Mouse (Mus musculus): ENCODE data around the gene St7l. TPM values are rescaled to one million over a fixed set of nuclear protein-coding genes. Genes with fewer than 3 reads are reported as not detected.

St7l gene
- polyA plus RNA-seq (2014; fragmentation: Nextera tagmentation; extraction: Ambion mirVana), result 35.7 and 41.1 TPM in 2 replicates

DNA sequence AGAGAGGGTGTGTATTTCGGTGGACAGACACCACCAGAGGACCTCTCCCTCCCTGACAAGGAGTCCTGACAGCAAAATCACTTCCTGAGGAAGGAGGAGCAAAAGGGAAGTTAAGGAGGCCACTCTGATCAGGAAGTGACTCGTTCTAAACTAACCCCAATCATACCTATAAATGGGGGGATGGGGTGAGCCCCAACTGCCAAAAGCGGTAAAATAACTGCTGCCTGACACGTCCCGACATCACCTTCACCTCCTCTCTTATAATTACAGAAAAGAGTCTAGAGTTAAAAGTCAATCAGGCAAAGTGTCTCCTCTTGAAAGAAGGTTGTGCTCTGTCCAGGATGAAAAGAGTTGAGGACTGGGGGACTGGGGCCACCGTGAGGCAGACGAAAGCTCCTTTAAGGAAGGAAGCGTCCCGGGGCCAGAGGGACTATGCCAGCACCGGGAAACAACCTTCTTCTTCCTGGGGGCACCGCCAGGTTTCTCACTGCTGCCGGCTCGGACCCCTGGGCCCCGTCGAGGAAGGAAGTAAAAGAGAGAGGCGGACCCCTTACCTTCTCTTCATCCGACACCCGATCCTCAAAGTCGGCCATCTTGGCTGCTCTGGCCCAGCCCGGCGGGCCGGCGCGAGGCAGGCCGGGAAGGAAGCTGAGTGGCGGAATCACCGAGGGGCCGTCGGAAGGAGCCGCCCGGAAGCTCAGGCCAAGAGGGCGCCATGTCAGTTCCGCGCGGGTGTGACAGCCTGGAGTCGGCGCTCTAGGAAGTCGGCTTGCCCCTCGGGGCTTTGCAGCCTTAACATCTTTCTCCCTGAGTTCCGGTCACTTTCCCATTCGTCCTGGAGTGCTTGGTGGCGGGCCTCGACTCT lies at the start of gene St7l, which contains the start of gene Capza1:
Gene St7l, plus strand, starts transcription at position 220 of the 865 bp plus-strand sequence.
Gene Capza1, minus strand, starts transcription at position 720 of the 865 bp plus-strand sequence.
- H3K4me2 ChIP-seq (replicated peaks; ENCODE audit: low read depth, low read length), result peak within 1 kb of the TSS; percentile 73
- WGBS, result 0% methylated on average over 38 of the region's 43 CpGs
- no peaks in the 10 kb centered on the region for H3K9me3 ChIP-seq (ENCODE audit: control insufficient read depth, low read length)
- ATAC-seq (ENCODE audit: low FRiP score, low TSS enrichment), result peak; percentile 97
- H3K27me3 ChIP-seq (ENCODE audit: control insufficient read depth, insufficient read depth, low read length), result no peaks in the 10 kb centered on the region
- peaks cover 18% of the 10 kb centered on the region for H3K4me1 ChIP-seq (ENCODE audit: control insufficient read depth, insufficient read depth, low read length)
- H3K27ac ChIP-seq (ENCODE audit: low read depth, low read length), result peak within 1 kb of the TSS; percentile 96
- peak within 1 kb of the TSS; percentile 97 for H3K4me3 ChIP-seq (ENCODE audit: low read length)
- peaks cover 3% of the 10 kb centered on the region; the same call in 1 of the 2 replicates for H3K36me3 ChIP-seq (ENCODE audit: control insufficient read depth, insufficient read depth, low read length)
- peak within 1 kb of the TSS; percentile 92 for H3K9ac ChIP-seq (ENCODE audit: low read depth, low read length)

DNA sequence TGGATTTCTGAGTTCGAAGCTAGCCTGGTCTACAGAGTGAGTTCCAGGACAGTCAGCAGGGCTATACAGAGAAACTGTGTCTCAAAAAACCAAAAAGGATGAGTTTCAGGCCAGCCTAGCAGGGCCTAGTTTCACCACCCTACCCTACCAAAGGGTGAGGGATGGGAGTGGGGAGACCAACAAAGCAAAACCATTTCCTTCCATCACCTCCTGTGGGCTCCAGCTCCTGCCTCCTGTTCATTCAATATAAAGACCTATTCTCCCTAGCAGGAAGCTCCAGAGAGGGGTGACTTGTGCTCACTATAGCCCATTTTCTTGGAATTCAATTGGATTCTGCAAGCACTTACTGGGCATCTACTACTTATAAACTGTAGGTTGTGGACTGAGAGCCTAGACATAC lies 49.1 kb upstream of the St7l start:
- no peaks in the 10 kb centered on the region; the same call in 1 of the 2 replicates for H3K36me3 ChIP-seq (ENCODE audit: control insufficient read depth, insufficient read depth, low read length)
- no peaks in the 10 kb centered on the region for H3K27me3 ChIP-seq (ENCODE audit: control insufficient read depth, insufficient read depth, low read length)
- H3K9ac ChIP-seq (ENCODE audit: low read depth, low read length), result no peak overlapping the region
- no peak overlapping the region for H3K4me2 ChIP-seq (replicated peaks; ENCODE audit: low read depth, low read length)
- peaks cover 16% of the 10 kb centered on the region for H3K4me1 ChIP-seq (ENCODE audit: control insufficient read depth, insufficient read depth, low read length)
- 94% methylated on average over 1 of the region's 1 CpGs for WGBS
- H3K9me3 ChIP-seq (ENCODE audit: control insufficient read depth, low read length), result no peaks in the 10 kb centered on the region
- H3K27ac ChIP-seq (ENCODE audit: low read depth, low read length), result no peak overlapping the region
- H3K4me3 ChIP-seq (ENCODE audit: low read length), result no peak overlapping the region
- no peak for ATAC-seq (ENCODE audit: low FRiP score, low TSS enrichment)

DNA sequence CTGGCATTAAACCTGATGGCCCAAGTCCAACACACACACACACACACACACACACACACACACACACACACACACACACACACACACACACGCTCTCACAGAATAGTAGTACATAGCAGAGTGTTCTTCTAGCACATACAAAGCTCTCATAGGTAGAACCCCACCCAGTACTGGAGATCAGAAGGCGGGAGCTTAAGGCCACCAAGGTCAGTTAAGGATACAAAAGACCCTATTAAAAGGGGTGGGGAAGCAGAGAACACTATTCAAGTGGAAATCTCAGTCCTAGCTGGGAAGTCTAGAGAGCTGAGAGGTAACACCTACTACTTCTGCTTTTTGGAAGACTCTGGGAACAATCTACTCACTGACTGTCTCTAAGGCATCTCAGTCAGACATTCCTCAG lies 48.5 kb upstream of the St7l start:
- H3K36me3 ChIP-seq (ENCODE audit: control insufficient read depth, insufficient read depth, low read length), result no peaks in the 10 kb centered on the region; the same call in 1 of the 2 replicates
- 88% methylated on average over 2 of the region's 2 CpGs for WGBS
- no peak for ATAC-seq (ENCODE audit: low FRiP score, low TSS enrichment)
- peaks cover 16% of the 10 kb centered on the region for H3K4me1 ChIP-seq (ENCODE audit: control insufficient read depth, insufficient read depth, low read length)
- no peak overlapping the region for H3K27ac ChIP-seq (ENCODE audit: low read depth, low read length)
- no peak overlapping the region for H3K9ac ChIP-seq (ENCODE audit: low read depth, low read length)
- H3K4me2 ChIP-seq (replicated peaks; ENCODE audit: low read depth, low read length), result no peak overlapping the region
- no peaks in the 10 kb centered on the region for H3K9me3 ChIP-seq (ENCODE audit: control insufficient read depth, low read length)
- H3K27me3 ChIP-seq (ENCODE audit: control insufficient read depth, insufficient read depth, low read length), result no peaks in the 10 kb centered on the region
- H3K4me3 ChIP-seq (ENCODE audit: low read length), result no peak overlapping the region

DNA sequence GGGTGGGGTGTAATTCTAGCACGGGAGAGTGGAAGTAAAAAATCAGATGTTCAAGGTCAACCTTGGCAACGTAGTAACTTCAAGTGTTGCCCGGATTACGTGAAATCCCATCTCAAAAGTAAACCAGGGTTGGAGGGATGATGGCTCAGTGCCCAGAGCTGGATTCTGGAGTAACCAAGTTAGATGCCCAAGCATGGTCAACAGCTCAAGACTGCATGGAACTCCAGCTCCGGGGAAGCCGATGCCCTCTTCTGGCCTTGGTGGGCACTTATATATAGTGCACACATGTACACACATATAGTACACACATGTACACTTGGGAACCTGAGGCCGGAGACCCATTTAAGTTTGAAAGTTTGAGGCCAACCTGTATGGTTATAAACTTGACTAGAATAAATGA lies 47.7 kb upstream of the St7l start:
- Histone ChIP-seq H3K27me3 (ENCODE audit: control insufficient read depth, insufficient read depth, low read length) (no peaks in the 10 kb centered on the region), H3K9ac (ENCODE audit: low read depth, low read length) (no peak overlapping the region), H3K27ac (ENCODE audit: low read depth, low read length) (no peak overlapping the region), H3K4me1 (ENCODE audit: control insufficient read depth, insufficient read depth, low read length) (peaks cover 16% of the 10 kb centered on the region), H3K4me3 (ENCODE audit: low read length) (no peak overlapping the region), H3K36me3 (ENCODE audit: control insufficient read depth, insufficient read depth, low read length) (peaks cover 2% of the 10 kb centered on the region), H3K9me3 (ENCODE audit: control insufficient read depth, low read length) (no peaks in the 10 kb centered on the region), H3K4me2 (replicated peaks; ENCODE audit: low read depth, low read length) (no peak overlapping the region)
- no peak for ATAC-seq (ENCODE audit: low FRiP score, low TSS enrichment)
- WGBS, result 95% methylated on average over 7 of the region's 7 CpGs

DNA sequence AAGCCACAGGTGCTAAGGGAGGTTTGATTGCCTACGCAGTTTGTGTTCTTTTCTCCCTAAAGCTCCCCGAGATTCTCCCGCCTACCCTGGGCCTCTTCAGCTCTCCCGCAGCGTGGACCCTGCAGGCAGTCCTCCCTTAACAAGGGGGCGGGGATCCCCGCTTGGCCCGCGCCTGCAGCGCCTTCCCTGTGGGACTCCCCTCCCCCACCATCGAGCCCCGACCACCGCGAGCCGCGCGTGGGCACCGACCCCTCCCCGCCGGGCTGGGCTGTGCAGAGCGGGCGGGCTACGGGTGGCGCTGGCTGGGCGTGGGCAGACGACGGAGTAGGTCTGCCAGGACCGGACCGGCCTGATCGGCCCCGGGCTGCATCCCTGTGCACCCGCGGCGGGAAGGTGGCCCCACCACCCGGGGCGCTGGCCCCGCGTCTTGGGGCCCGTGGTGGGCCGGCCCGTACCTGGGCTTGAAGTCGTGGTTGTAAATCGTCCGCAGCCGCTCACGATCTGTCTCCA lies 46.3 kb upstream of the St7l start:
- Histone ChIP-seq H3K27ac (ENCODE audit: low read depth, low read length) (peak overlapping the region; percentile 97), H3K4me1 (ENCODE audit: control insufficient read depth, insufficient read depth, low read length) (peaks cover 13% of the 10 kb centered on the region), H3K9me3 (ENCODE audit: control insufficient read depth, low read length) (no peaks in the 10 kb centered on the region), H3K4me3 (ENCODE audit: low read length) (peak overlapping the region; percentile 53), H3K4me2 (replicated peaks; ENCODE audit: low read depth, low read length) (peak overlapping the region; percentile 53), H3K27me3 (ENCODE audit: control insufficient read depth, insufficient read depth, low read length) (no peaks in the 10 kb centered on the region), H3K9ac (ENCODE audit: low read depth, low read length) (peak overlapping the region; percentile 85), H3K36me3 (ENCODE audit: control insufficient read depth, insufficient read depth, low read length) (peaks cover 10% of the 10 kb centered on the region)
- WGBS, result under 1% methylated on average over 31 of the region's 46 CpGs
- peak; percentile 65 for ATAC-seq (ENCODE audit: low FRiP score, low TSS enrichment)

- Histone ChIP-seq H3K4me3 (ENCODE audit: low read length) (peak within 1 kb of the TSS; percentile 53), H3K9me3 (ENCODE audit: control insufficient read depth, low read length) (no peaks in the 10 kb centered on the region), H3K4me1 (ENCODE audit: control insufficient read depth, insufficient read depth, low read length) (peaks cover 13% of the 10 kb centered on the region), H3K36me3 (ENCODE audit: control insufficient read depth, insufficient read depth, low read length) (peaks cover 10% of the 10 kb centered on the region), H3K4me2 (replicated peaks; ENCODE audit: low read depth, low read length) (peak within 1 kb of the TSS; percentile 53), H3K9ac (ENCODE audit: low read depth, low read length) (peak within 1 kb of the TSS; percentile 85), H3K27ac (ENCODE audit: low read depth, low read length) (peak within 1 kb of the TSS; percentile 97), H3K27me3 (ENCODE audit: control insufficient read depth, insufficient read depth, low read length) (no peaks in the 10 kb centered on the region)
- 0% methylated on average over 39 of the region's 40 CpGs for WGBS
- peak; percentile 95 for ATAC-seq (ENCODE audit: low FRiP score, low TSS enrichment)
Observed at GRCm38 (mm10) chr3:104817991-104818748, 45.6 kb upstream of the St7l start, which contains the start of gene Mov10. Mov10 (minus strand) TSS chr3:104818563.

- peak overlapping the region; percentile 53 for H3K4me2 ChIP-seq (replicated peaks; ENCODE audit: low read depth, low read length)
- peak overlapping the region; percentile 85; the same call in 1 of the 2 replicates for H3K9ac ChIP-seq (ENCODE audit: low read depth, low read length)
- peaks cover 10% of the 10 kb centered on the region for H3K36me3 ChIP-seq (ENCODE audit: control insufficient read depth, insufficient read depth, low read length)
- H3K4me3 ChIP-seq (ENCODE audit: low read length), result peak overlapping the region; percentile 53
- no peak for ATAC-seq (ENCODE audit: low FRiP score, low TSS enrichment)
- H3K4me1 ChIP-seq (ENCODE audit: control insufficient read depth, insufficient read depth, low read length), result peaks cover 13% of the 10 kb centered on the region
- no peaks in the 10 kb centered on the region for H3K27me3 ChIP-seq (ENCODE audit: control insufficient read depth, insufficient read depth, low read length)
- 1% methylated on average over 3 of the region's 3 CpGs for WGBS
- H3K9me3 ChIP-seq (ENCODE audit: control insufficient read depth, low read length), result no peaks in the 10 kb centered on the region
- peak overlapping the region; percentile 97 for H3K27ac ChIP-seq (ENCODE audit: low read depth, low read length)
Observed at GRCm38 (mm10) chr3:104818749-104819134, 45.1 kb upstream of the St7l start.

GRCm38 (mm10) chr3:104820426-104820825 lies 43.4 kb upstream of the St7l start:
- peaks cover 15% of the 10 kb centered on the region for H3K36me3 ChIP-seq (ENCODE audit: control insufficient read depth, insufficient read depth, low read length)
- H3K27me3 ChIP-seq (ENCODE audit: control insufficient read depth, insufficient read depth, low read length), result no peaks in the 10 kb centered on the region
- H3K27ac ChIP-seq (ENCODE audit: low read depth, low read length), result no peak overlapping the region
- H3K9me3 ChIP-seq (ENCODE audit: control insufficient read depth, low read length), result no peaks in the 10 kb centered on the region
- H3K9ac ChIP-seq (ENCODE audit: low read depth, low read length), result no peak overlapping the region
- peaks cover 13% of the 10 kb centered on the region for H3K4me1 ChIP-seq (ENCODE audit: control insufficient read depth, insufficient read depth, low read length)
- H3K4me3 ChIP-seq (ENCODE audit: low read length), result no peak overlapping the region
- no peak for ATAC-seq (ENCODE audit: low FRiP score, low TSS enrichment)
- no peak overlapping the region for H3K4me2 ChIP-seq (replicated peaks; ENCODE audit: low read depth, low read length)
- 51% methylated on average over 1 of the region's 1 CpGs for WGBS
